Mouse (Mus musculus) MEL (cell line): Measurements from ENCODE around the gene Rgma. TPM values are rescaled to one million over a fixed set of nuclear protein-coding genes. Genes with fewer than 3 reads are reported as not detected.

Source experiments
- DNase-seq: peaks from one replicate; pipeline ENCODE4 v3.0.0; 2011; ENCODE audit warnings: low read depth, low spot score
- H3K27ac ChIP-seq: 2 replicates; pipeline ENCODE4 v1.5.1; 2012; ENCODE audit warnings: low read depth, mild to moderate bottlenecking, control low read depth, low read length, moderate library complexity; ENCODE audit not compliant: control insufficient read depth
- H3K27me3 ChIP-seq, 2 experiments: fragments of 150-350 bp in 1 of 2; sonication (generic) in 1 of 2; 2 replicates each; pipeline ENCODE4 v1.6.1; 2012; ENCODE audit warnings: low read length in 2 of 2, mild to moderate bottlenecking in 2 of 2, improper control_type of control experiment in 1 of 2, moderate library complexity in 1 of 2; ENCODE audit not compliant: insufficient read depth in 2 of 2, control insufficient read depth in 1 of 2
- H3K36me3 ChIP-seq, 2 experiments: 2 replicates each; pipeline ENCODE4 v1.6.1; 2012 to 2014; ENCODE audit warnings: low read length in 2 of 2, improper control_type of control experiment in 1 of 2, inconsistent platforms in 1 of 2, mild to moderate bottlenecking in 1 of 2; ENCODE audit not compliant: insufficient read depth in 2 of 2, control insufficient read depth in 1 of 2
- H3K4me1 ChIP-seq, 2 experiments: fragments of 150-350 bp in 1 of 2; sonication (generic) in 1 of 2; 2 replicates each; pipeline ENCODE4 v1.6.1; 2012; ENCODE audit warnings: low read length in 2 of 2, improper control_type of control experiment in 1 of 2, mild to moderate bottlenecking in 1 of 2; ENCODE audit not compliant: insufficient read depth in 2 of 2, control insufficient read depth in 1 of 2
- H3K4me3 ChIP-seq, 2 experiments: fragments of 150-350 bp in 1 of 2; sonication (generic) in 1 of 2; 2 replicates each; pipeline ENCODE4 v1.5.1; 2012; ENCODE audit warnings: low read depth in 2 of 2, low read length in 2 of 2, mild to moderate bottlenecking in 2 of 2, moderate library complexity in 2 of 2, control low read depth in 1 of 2, improper control_type of control experiment in 1 of 2; ENCODE audit not compliant: control insufficient read depth in 1 of 2, insufficient read depth in 1 of 2
- H3K79me2 ChIP-seq: 2 replicates; pipeline ENCODE4 v1.6.1; 2012; ENCODE audit warnings: mild to moderate bottlenecking, low read length, moderate library complexity; ENCODE audit not compliant: control insufficient read depth, poor library complexity, insufficient read depth
- H3K9ac ChIP-seq: 2 replicates; pipeline ENCODE4 v1.6.1; 2012; ENCODE audit warnings: low read depth, mild to moderate bottlenecking, control low read depth, low read length, moderate library complexity; ENCODE audit not compliant: control insufficient read depth, poor library complexity, severe bottlenecking
- H3K9me3 ChIP-seq: fragments of 150-350 bp; sonication (generic); replicated peaks from 2 replicates; pipeline ENCODE4 v1.6.1; 2012; ENCODE audit warnings: mild to moderate bottlenecking, low read length, improper control_type of control experiment, moderate library complexity; ENCODE audit not compliant: insufficient read depth
- BHLHE40 ChIP-seq: IDR thresholded peaks from 2 replicates; pipeline ENCODE4 v1.6.1; 2012; ENCODE audit warnings: low read depth, mild to moderate bottlenecking, inconsistent platforms, low read length, improper control_type of control experiment, borderline replicate concordance
- CTCF ChIP-seq, 3 experiments: IDR thresholded peaks in 2 of 3; conservative IDR thresholded peaks in 1 of 3; 2 replicates each; pipeline ENCODE4 v1.5.1; 2011 to 2012; ENCODE audit warnings: low read length in 3 of 3, low read depth in 2 of 3, mild to moderate bottlenecking in 2 of 3, improper control_type of control experiment in 1 of 3, inconsistent platforms in 1 of 3, mixed read lengths in 1 of 3, moderate library complexity in 1 of 3; ENCODE audit not compliant: control insufficient read depth in 1 of 3, insufficient read depth in 1 of 3, poor library complexity in 1 of 3, severe bottlenecking in 1 of 3
- E2F4 ChIP-seq: IDR thresholded peaks from 2 replicates; pipeline ENCODE4 v1.6.1; 2011; ENCODE audit warnings: low read depth, low read length, improper control_type of control experiment, borderline replicate concordance
- ELF1 ChIP-seq: IDR thresholded peaks from 2 replicates; pipeline ENCODE4 v1.6.1; 2014; ENCODE audit warnings: low read depth, mild to moderate bottlenecking, inconsistent platforms, low read length, improper control_type of control experiment, moderate library complexity
- EP300 ChIP-seq, 2 experiments: IDR thresholded peaks; 2 replicates each; pipeline ENCODE4 v1.6.1; 2011; ENCODE audit warnings: improper control_type of control experiment in 2 of 2, low read length in 2 of 2, low read depth in 1 of 2, mild to moderate bottlenecking in 1 of 2
- ETS1 ChIP-seq: IDR thresholded peaks from 2 replicates; pipeline ENCODE4 v1.6.1; 2012; ENCODE audit warnings: low read depth, mild to moderate bottlenecking, inconsistent platforms, low read length, improper control_type of control experiment, moderate library complexity
- GABPA ChIP-seq: IDR thresholded peaks from 2 replicates; pipeline ENCODE4 v1.6.1; 2012; ENCODE audit warnings: low read depth, mild to moderate bottlenecking, inconsistent platforms, low read length, improper control_type of control experiment, moderate library complexity
- GATA1 ChIP-seq: IDR thresholded peaks from 2 replicates; pipeline ENCODE4 v1.6.1; 2011; ENCODE audit warnings: low read depth, low read length, improper control_type of control experiment
- HCFC1 ChIP-seq: IDR thresholded peaks from 2 replicates; pipeline ENCODE4 v1.6.1; 2012; ENCODE audit warnings: low read depth, mild to moderate bottlenecking, inconsistent platforms, low read length, improper control_type of control experiment, moderate library complexity
- MAX ChIP-seq: IDR thresholded peaks from 2 replicates; pipeline ENCODE4 v1.6.1; 2011; ENCODE audit warnings: low read length, improper control_type of control experiment
- MAZ ChIP-seq: IDR thresholded peaks from 2 replicates; pipeline ENCODE4 v1.6.1; 2012; ENCODE audit warnings: low read depth, mild to moderate bottlenecking, inconsistent platforms, low read length, improper control_type of control experiment
- MXI1 ChIP-seq: IDR thresholded peaks from 2 replicates; pipeline ENCODE4 v1.6.1; 2011; ENCODE audit warnings: mild to moderate bottlenecking, low read depth, low read length, improper control_type of control experiment
- MYB ChIP-seq: IDR thresholded peaks from 2 replicates; pipeline ENCODE4 v1.6.1; 2011; ENCODE audit warnings: mild to moderate bottlenecking, low read depth, low read length, improper control_type of control experiment
- MYC ChIP-seq: IDR thresholded peaks from 2 replicates; pipeline ENCODE4 v1.6.1; 2011; ENCODE audit warnings: low read depth, mild to moderate bottlenecking, low read length, improper control_type of control experiment, moderate library complexity
- POLR2AphosphoS5 ChIP-seq: IDR thresholded peaks from 2 replicates; pipeline ENCODE4 v1.6.1; 2012; ENCODE audit warnings: low read depth, borderline replicate concordance, mild to moderate bottlenecking, inconsistent platforms, low read length, moderate library complexity, mixed read lengths
- RAD21 ChIP-seq: IDR thresholded peaks from 2 replicates; pipeline ENCODE4 v1.6.1; 2011; ENCODE audit warnings: mild to moderate bottlenecking, low read depth, low read length, improper control_type of control experiment
- RCOR1 ChIP-seq: IDR thresholded peaks from 2 replicates; pipeline ENCODE4 v1.6.1; 2012; ENCODE audit warnings: low read depth, mild to moderate bottlenecking, inconsistent platforms, low read length, improper control_type of control experiment
- SIN3A ChIP-seq: IDR thresholded peaks from 2 replicates; pipeline ENCODE4 v1.6.1; 2012; ENCODE audit warnings: low read length, improper control_type of control experiment, inconsistent platforms
- SMC3 ChIP-seq: IDR thresholded peaks from 2 replicates; pipeline ENCODE4 v1.6.1; 2011; ENCODE audit warnings: low read depth, low read length, improper control_type of control experiment
- TAL1 ChIP-seq: IDR thresholded peaks from 2 replicates; pipeline ENCODE4 v1.6.1; 2012; ENCODE audit warnings: mild to moderate bottlenecking, inconsistent platforms, low read length, moderate library complexity, mixed read lengths
- TBP ChIP-seq: IDR thresholded peaks from 2 replicates; pipeline ENCODE4 v1.8.0; 2011; ENCODE audit warnings: low read depth, low read length, improper control_type of control experiment
- TCF12 ChIP-seq: IDR thresholded peaks from 2 replicates; pipeline ENCODE4 v1.6.1; 2014; ENCODE audit warnings: low read depth, mild to moderate bottlenecking, inconsistent platforms, low read length, improper control_type of control experiment, moderate library complexity
- UBTF ChIP-seq: IDR thresholded peaks from 2 replicates; pipeline ENCODE4 v1.6.1; 2012; ENCODE audit warnings: low read depth, mild to moderate bottlenecking, inconsistent platforms, low read length, improper control_type of control experiment, moderate library complexity, borderline replicate concordance; ENCODE audit not compliant: insufficient read depth
- USF1 ChIP-seq: IDR thresholded peaks from 2 replicates; pipeline ENCODE4 v1.6.1; 2014; ENCODE audit warnings: low read depth, mild to moderate bottlenecking, inconsistent platforms, low read length, improper control_type of control experiment, moderate library complexity
- USF2 ChIP-seq, 2 experiments: IDR thresholded peaks; 2 replicates each; pipeline ENCODE4 v1.6.1; 2011 to 2012; ENCODE audit warnings: improper control_type of control experiment in 2 of 2, low read length in 2 of 2, borderline replicate concordance in 1 of 2, inconsistent platforms in 1 of 2, low read depth in 1 of 2, mild to moderate bottlenecking in 1 of 2; ENCODE audit not compliant: insufficient read depth in 1 of 2
- ZC3H11A ChIP-seq: IDR thresholded peaks from 2 replicates; pipeline ENCODE4 v1.6.1; 2012; ENCODE audit warnings: low read depth, mild to moderate bottlenecking, inconsistent platforms, low read length, improper control_type of control experiment
- polyA plus RNA-seq, 2 experiments: library from polyadenylated mRNA; stranded (reverse) in 1 of 2; unstranded in 1 of 2; fragments of >175 nt in 1 of 2; fragments of >200 nt in 1 of 2; gene quantifications; 2 replicates each; pipeline versions ENCODE4 v1.2.1 to v1.2.4; 2012; ENCODE audit warnings: low replicate concordance in 2 of 2, low read depth in 1 of 2; ENCODE audit not compliant: insufficient read length in 2 of 2, insufficient read depth in 1 of 2, missing spikeins in 1 of 2
- total RNA-seq: library from RNA; depleted of rRNA; stranded (reverse); fragments of 300-350 nt; gene quantifications from 2 replicates; pipeline ENCODE4 v1.2.3, GENCODE M21; 2012

The Rgma gene
- total and polyA plus RNA-seq, 3 experiments = not detected

DNA sequence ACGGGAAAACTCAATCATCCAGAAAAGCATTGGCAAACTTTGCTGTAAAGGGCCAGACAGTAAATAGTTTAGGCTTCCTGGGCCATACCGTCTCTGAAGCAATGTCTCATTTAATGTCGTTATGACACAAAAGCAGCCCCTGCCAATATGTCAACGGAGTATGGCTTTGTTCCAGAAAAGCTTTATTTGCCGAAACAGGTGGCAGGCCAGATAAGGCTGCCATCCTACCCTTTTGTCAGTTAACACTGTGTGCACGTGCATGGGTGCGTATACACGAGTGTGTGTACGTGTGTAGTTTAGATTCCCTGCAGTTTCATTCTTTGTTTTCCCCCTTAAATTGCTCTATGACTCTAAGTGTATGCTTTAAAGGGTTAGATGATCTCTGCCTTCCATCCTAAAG, 20.1 kb upstream of the Rgma start:
- H3K27me3 ChIP-seq = no peaks in the 10 kb centered on the region
- TF ChIP-seq TAL1 (peak; percentile 32; the same call in 1 of the 2 replicates), HCFC1 (0 out of 2 replicates have a peak, but pooled peaks have one; percentile 17), MAX (peak; percentile 64), ETS1 (peak; percentile 90), MAZ (no peak), USF2 (IDR thresholded peaks at IDR 0.05; ENCODE audit: borderline replicate concordance in 1 of 2, insufficient read depth in 1 of 2, low read depth in 1 of 2, low read length in 2 of 2) (no peak), UBTF (no peak), RCOR1 (peak; percentile 62), CTCF (IDR thresholded peaks at IDR 0.05 in 2 of 3, conservative IDR thresholded peaks at IDR 0.05 in 1 of 3; ENCODE audit: control insufficient read depth in 1 of 3, insufficient read depth in 1 of 3, low read depth in 2 of 3, low read length in 3 of 3, poor library complexity in 1 of 3, severe bottlenecking in 1 of 3) (no peak), MXI1 (peak; percentile 86), ELF1 (no peak), GATA1 (peak; percentile 54), MYB (peak; percentile 51; the same call in 1 of the 2 replicates), BHLHE40 (peak; percentile 98), TBP (no peak), EP300 (IDR thresholded peaks at IDR 0.05; ENCODE audit: low read depth in 1 of 2, low read length in 2 of 2) (peak; percentile 40 to 85; a peak in 3 of 4 replicates), USF1 (peak; percentile 35; the same call in 1 of the 2 replicates), SIN3A (peak; percentile 39; the same call in 1 of the 2 replicates), RAD21 (no peak), TCF12 (peak; percentile 90)
- TF ChIP-seq, all 39 proteins: peak for 13
- Histone ChIP-seq H3K9ac (no peak overlapping the region), H3K27ac (0 out of 2 replicates have a peak overlapping the region, but pooled peaks have one; percentile 21), H3K36me3 (no peaks in the 10 kb centered on the region), H3K79me2 (no peaks in the 10 kb centered on the region), H3K4me1 (peaks cover 0 to 9% of the 10 kb centered on the region in 2 experiments; a peak in 2 of 4 replicates), H3K9me3 (no peaks in the 10 kb centered on the region), H3K4me3 (peak overlapping the region in 1 of 2 experiments; percentile 19; a peak in 1 of 4 replicates)
- peak; percentile 52 for DNase-seq

DNA sequence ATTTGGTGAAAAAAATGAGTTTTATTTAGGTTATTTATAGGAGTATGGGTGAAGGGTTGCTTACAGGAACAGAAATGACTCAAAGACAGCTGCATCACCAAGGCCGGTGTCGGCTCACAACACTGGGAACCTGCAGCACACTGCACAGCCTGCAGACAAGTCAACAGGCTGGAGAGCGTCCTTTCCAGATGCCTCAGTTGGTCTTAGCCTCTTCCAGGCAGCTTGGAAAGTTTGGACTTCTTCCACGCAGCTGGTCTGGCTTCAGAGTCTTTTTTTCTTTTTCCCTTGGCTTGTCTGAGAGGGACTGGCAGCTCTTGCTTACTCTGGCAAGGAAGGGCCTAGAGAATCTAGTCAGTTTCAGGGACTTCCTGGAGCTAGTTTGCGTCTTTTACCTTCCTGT, 18.4 kb upstream of the Rgma start:
- no peaks in the 10 kb centered on the region for H3K79me2 ChIP-seq
- H3K27me3 ChIP-seq = no peaks in the 10 kb centered on the region
- H3K4me3 ChIP-seq = no peak overlapping the region
- peaks cover 0 to 9% of the 10 kb centered on the region in 2 experiments; a peak in 2 of 4 replicates for H3K4me1 ChIP-seq
- no peak overlapping the region for H3K9ac ChIP-seq
- no peaks in the 10 kb centered on the region for H3K36me3 ChIP-seq
- H3K9me3 ChIP-seq = no peaks in the 10 kb centered on the region
- TF ChIP-seq MYC (no peak), HCFC1 (no peak), BHLHE40 (no peak), ELF1 (no peak), UBTF (no peak), USF1 (no peak), SMC3 (no peak), E2F4 (no peak), MYB (no peak), TCF12 (no peak), POLR2AphosphoS5 (no peak), ETS1 (no peak), GABPA (no peak), ZC3H11A (no peak)
- H3K27ac ChIP-seq = no peak overlapping the region
- DNase-seq = no peak
